ENCODE assay signal across 21 mouse cellular contexts in genomic region chr8:77173736-77174135, GRCm38 (mm10).
DNase-seq lines count a peak whose midpoint lies in the region; ATAC-seq and TF ChIP-seq lines count a peak whose summit lies in the region.
"Had no signal": no experiment of that assay in that cellular context is flagged by ENCODE, and none has a peak within 500 bp of the region (broad histone marks: within the 10 kb centered on the region; RNA-seq: fewer than 3 reads in every experiment).

No protein-coding gene starts in this region.

- no peak overlapping the region for H3K4me2 ChIP-seq in heart, embryonic 11.5 days
- no peak overlapping the region for H3K4me2 ChIP-seq in lung, embryonic 14.5 days
- H3K4me2 ChIP-seq: heart, embryonic 15.5 days; hindbrain, embryonic 12.5 days; kidney, embryonic 15.5 days; liver, embryonic 11.5 days; midbrain, embryonic 11.5 days; neural tube, embryonic 15.5 days had no signal

- H3K4me1 ChIP-seq in heart, embryonic 11.5 days (ENCODE audit: control insufficient read depth, insufficient read depth, low read length), result peaks cover 2% of the 10 kb centered on the region; the same call in 1 of the 2 replicates
- H3K4me1 ChIP-seq in lung, embryonic 14.5 days (ENCODE audit: insufficient read depth), result no peaks in the 10 kb centered on the region
- peaks cover 12% of the 10 kb centered on the region for H3K4me1 ChIP-seq in olfactory bulb, adult 2 months (ENCODE audit: control insufficient read depth, insufficient read depth, low read length)
- H3K4me1 ChIP-seq: neural tube, embryonic 15.5 days had no signal

- H3K36me3 ChIP-seq in heart, embryonic 11.5 days (ENCODE audit: control insufficient read depth, insufficient read depth, low read length), result no peaks in the 10 kb centered on the region
- H3K36me3 ChIP-seq in lung, embryonic 14.5 days (ENCODE audit: insufficient read depth), result no peaks in the 10 kb centered on the region
- H3K36me3 ChIP-seq: heart, embryonic 15.5 days; hindbrain, embryonic 12.5 days; kidney, embryonic 15.5 days; neural tube, embryonic 15.5 days had no signal

- ATAC-seq in heart, embryonic 11.5 days (replicated peaks; ENCODE audit: insufficient number of reproducible peaks, low FRiP score, low TSS enrichment), result no peak
- ATAC-seq in lung, embryonic 14.5 days (ENCODE audit: insufficient read depth), result 0 out of 2 replicates have a peak, but pooled peaks have one; percentile 44
- ATAC-seq: liver, postnatal 0 days; Patski had no signal

- WGBS in heart, embryonic 11.5 days (ENCODE audit: insufficient replicate concordance), result 56% methylated on average over 3 of the region's 3 CpGs
- WGBS in lung, embryonic 14.5 days, result 31% methylated on average over 3 of the region's 3 CpGs
- 65% methylated on average over 3 of the region's 3 CpGs for WGBS in olfactory bulb, adult 2 months

- H3K4me3 ChIP-seq in heart, embryonic 11.5 days (ENCODE audit: low read depth, low read length), result no peak overlapping the region
- no peak overlapping the region for H3K4me3 ChIP-seq in lung, embryonic 14.5 days (ENCODE audit: low read depth, low read length)
- no peak overlapping the region for H3K4me3 ChIP-seq in olfactory bulb, adult 2 months (ENCODE audit: insufficient read depth, low read depth, low read length)
- H3K4me3 ChIP-seq: heart, embryonic 15.5 days; hindbrain, embryonic 12.5 days; kidney, embryonic 15.5 days; neural tube, embryonic 15.5 days had no signal

- H3K27ac ChIP-seq in heart, embryonic 11.5 days (ENCODE audit: low read depth, low read length), result no peak overlapping the region
- no peak overlapping the region for H3K27ac ChIP-seq in lung, embryonic 14.5 days (ENCODE audit: low read depth)
- H3K27ac ChIP-seq in olfactory bulb, adult 2 months (ENCODE audit: insufficient read depth, low read depth, low read length), result 0 out of 2 replicates have a peak overlapping the region, but pooled peaks have one; percentile 17
- H3K27ac ChIP-seq: heart, embryonic 15.5 days; hindbrain, embryonic 12.5 days; kidney, embryonic 15.5 days; neural tube, embryonic 15.5 days had no signal

- H3K9me3 ChIP-seq in heart, embryonic 11.5 days (replicated peaks; ENCODE audit: control insufficient read depth, low read length), result no peaks in the 10 kb centered on the region
- H3K9me3 ChIP-seq in lung, embryonic 14.5 days (ENCODE audit: low read depth, low read length), result no peaks in the 10 kb centered on the region
- H3K9me3 ChIP-seq: heart, embryonic 15.5 days; hindbrain, embryonic 12.5 days; kidney, embryonic 15.5 days; neural tube, embryonic 15.5 days had no signal

- peak; percentile 5 for DNase-seq in gastrocnemius, adult 18-20 months (ENCODE audit: low spot score)
- no peak for DNase-seq in gastrocnemius, postnatal 25 days
- peak; percentile 4 to 19 for DNase-seq in heart, adult 9 months (ENCODE audit: low spot score in 2 of 2)
- DNase-seq in lung, embryonic 14.5 days, result no peak
- DNase-seq in lung, adult 18-20 months, result no peak
- DNase-seq in thymus, postnatal 14 days, result no peak
- DNase-seq: adrenal gland, adult 8-10 months; cerebellum, adult 18-20 months; cerebellum, postnatal 25 days; kidney, adult 11 months; liver, postnatal 0 days; lung, postnatal 14 days had no signal

- no peak for TF ChIP-seq CTCF in lung, embryonic 14.5 days (IDR thresholded peaks at IDR 0.05; ENCODE audit: low read depth)
- no peak for TF ChIP-seq CTCF in olfactory bulb, adult 2 months (IDR thresholded peaks at IDR 0.05; ENCODE audit: insufficient read depth, low read depth, low read length)

- H3K9ac ChIP-seq in heart, embryonic 11.5 days (ENCODE audit: low read depth, low read length), result no peak overlapping the region
- H3K9ac ChIP-seq in lung, embryonic 14.5 days, result no peak overlapping the region
- H3K9ac ChIP-seq: heart, embryonic 15.5 days; hindbrain, embryonic 12.5 days; kidney, embryonic 15.5 days; liver, postnatal 0 days; neural tube, embryonic 15.5 days had no signal

- no peaks in the 10 kb centered on the region for H3K27me3 ChIP-seq in heart, embryonic 11.5 days (ENCODE audit: control insufficient read depth, insufficient read depth, low read length)
- H3K27me3 ChIP-seq in lung, embryonic 14.5 days (ENCODE audit: insufficient read depth, low read length), result no peaks in the 10 kb centered on the region
- H3K27me3 ChIP-seq: heart, embryonic 15.5 days; hindbrain, embryonic 12.5 days; kidney, embryonic 15.5 days; neural tube, embryonic 15.5 days; Patski had no signal

- no peak for TF ChIP-seq POLR2A in olfactory bulb, adult 2 months (IDR thresholded peaks at IDR 0.05; ENCODE audit: insufficient read depth, low read depth, low read length)

Comparison
In these comparisons a context has a peak if more than half of its experiments do, and no peak if none do; other contexts are left out.
1. DNase-seq: peak in gastrocnemius, adult 18-20 months (single experiment) and heart, adult 9 months (2 of 2); none in gastrocnemius, postnatal 25 days (single experiment), lung, embryonic 14.5 days (single experiment), lung, adult 18-20 months (0 of 2) and thymus, postnatal 14 days (single experiment).